Comparison of ENCODE assay signal across 28 mouse cellular contexts in the genomic region with DNA sequence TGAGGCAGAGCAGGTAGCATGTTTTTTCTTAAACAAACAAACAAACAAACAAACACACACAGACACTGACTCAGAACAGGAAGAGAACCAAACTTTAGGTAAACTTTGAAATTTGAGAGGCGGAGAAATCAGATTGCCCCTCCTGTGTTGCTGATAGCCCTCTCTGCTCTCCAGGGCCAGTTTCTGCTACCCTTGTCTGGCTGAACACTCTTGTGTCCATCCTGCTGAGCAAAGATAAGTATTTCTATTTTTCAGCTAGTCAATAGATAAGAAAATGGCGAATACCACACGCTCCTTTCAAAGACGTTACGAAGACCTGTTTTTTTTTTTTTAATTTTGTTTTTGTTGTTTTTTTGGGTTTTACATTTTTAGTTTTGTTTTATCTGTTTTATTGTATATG.
"Had no signal": no experiment of that assay in that cellular context is flagged by ENCODE, and none has a peak within 500 bp of the region (broad histone marks: within the 10 kb centered on the region; RNA-seq: fewer than 3 reads in every experiment).

No protein-coding gene starts in this region.

- H3K27ac ChIP-seq: embryonic facial prominence, embryonic 10.5 days; embryonic facial prominence, embryonic 12.5 days; embryonic facial prominence, embryonic 13.5 days; embryonic facial prominence, embryonic 15.5 days; forebrain, embryonic 10.5 days; forebrain, embryonic 12.5 days; forebrain, embryonic 13.5 days; forebrain, embryonic 15.5 days; gastrocnemius, adult 2 months had no signal

- H3K4me2 ChIP-seq: embryonic facial prominence, embryonic 12.5 days; embryonic facial prominence, embryonic 13.5 days; embryonic facial prominence, embryonic 15.5 days; forebrain, embryonic 12.5 days; forebrain, embryonic 13.5 days; forebrain, embryonic 15.5 days had no signal

- DNase-seq: cerebellum, adult 18-20 months; cerebellum, adult 2 months; cerebellum, adult 8-10 months; cerebellum, adult 9-10 months; cerebellum, adult 9-11 months; cerebellum, postnatal 10 days; cerebellum, postnatal 14 days; cerebellum, postnatal 25 days; cerebellum, postnatal 36 days; embryo, embryonic 11 days; forebrain, postnatal 0 days; gastrocnemius, adult 2 months; gastrocnemius, postnatal 10 days; gastrocnemius, postnatal 14 days; gastrocnemius, postnatal 25 days; gastrocnemius, postnatal 36 days; heart, adult 11 months had no signal

- H3K4me1 ChIP-seq: embryonic facial prominence, embryonic 12.5 days; embryonic facial prominence, embryonic 13.5 days; embryonic facial prominence, embryonic 15.5 days had no signal

- H3K9me3 ChIP-seq: embryonic facial prominence, embryonic 10.5 days; embryonic facial prominence, embryonic 12.5 days; embryonic facial prominence, embryonic 13.5 days; embryonic facial prominence, embryonic 15.5 days; forebrain, embryonic 10.5 days; forebrain, embryonic 12.5 days; forebrain, embryonic 13.5 days; forebrain, embryonic 15.5 days had no signal

- H3K27me3 ChIP-seq: embryonic facial prominence, embryonic 12.5 days; embryonic facial prominence, embryonic 13.5 days; embryonic facial prominence, embryonic 15.5 days; forebrain, embryonic 12.5 days; forebrain, embryonic 13.5 days; forebrain, embryonic 15.5 days had no signal

- H3K9ac ChIP-seq: embryonic facial prominence, embryonic 12.5 days; embryonic facial prominence, embryonic 13.5 days; embryonic facial prominence, embryonic 15.5 days; forebrain, embryonic 12.5 days; forebrain, embryonic 13.5 days; forebrain, embryonic 15.5 days; forebrain, postnatal 0 days had no signal

- H3K36me3 ChIP-seq: embryonic facial prominence, embryonic 10.5 days; embryonic facial prominence, embryonic 12.5 days; embryonic facial prominence, embryonic 13.5 days; embryonic facial prominence, embryonic 15.5 days; forebrain, embryonic 10.5 days; forebrain, embryonic 12.5 days; forebrain, embryonic 15.5 days had no signal

- ATAC-seq: forebrain, embryonic 13.5 days; forebrain, embryonic 14.5 days; forebrain, embryonic 15.5 days; forebrain, embryonic 16.5 days; forebrain, postnatal 0 days had no signal

- H3K4me3 ChIP-seq: embryonic facial prominence, embryonic 10.5 days; embryonic facial prominence, embryonic 12.5 days; embryonic facial prominence, embryonic 13.5 days; embryonic facial prominence, embryonic 15.5 days; erythroblast, embryonic 14.5 days; forebrain, embryonic 10.5 days; forebrain, embryonic 12.5 days; forebrain, embryonic 13.5 days; forebrain, embryonic 15.5 days; gastrocnemius, adult 2 months had no signal
